Mouse (Mus musculus) E14TG2a.4 (cell line): ENCODE measurements at regions not wholly inside any gene's neighbourhood (a gene's known extent, or its start where the extent isn't known, plus 50 kb on each side); places are given as distances from the start of the nearest gene placed in this dataset.

Experiments
- CTCF ChIP-seq: conservative IDR thresholded peaks from 2 replicates; pipeline ENCODE4 v1.5.1; 2014; ENCODE audit warnings: low read length
- POU5F1 ChIP-seq: IDR thresholded peaks from 2 replicates; pipeline ENCODE4 v1.6.1; 2014; ENCODE audit warnings: low read length, borderline replicate concordance

DNA sequence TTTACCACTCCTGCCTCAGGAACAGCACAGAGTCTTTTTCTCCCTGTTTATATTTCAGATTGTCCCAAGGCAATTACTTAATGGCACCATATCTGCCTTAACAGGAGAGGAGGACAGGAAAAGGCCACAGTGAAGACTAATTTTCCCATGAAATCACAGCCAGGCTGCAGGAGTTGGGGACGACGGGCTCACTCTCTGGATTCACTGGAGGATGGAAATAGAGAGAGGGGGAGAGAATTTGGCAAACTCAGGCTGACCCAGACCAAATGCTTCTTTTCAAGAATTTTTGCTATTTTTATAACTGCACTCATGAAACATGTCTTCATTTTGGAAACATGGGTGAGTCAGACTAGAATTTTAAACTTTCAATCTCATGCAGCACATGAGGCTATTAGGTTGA lies 250.9 kb downstream of the Gm11361 start:
- TF ChIP-seq CTCF (no peak), POU5F1 (no peak)
